Mouse (Mus musculus) ES-E14 (cell line): ENCODE results near the gene Pappa. TPM values are rescaled to one million over a fixed set of nuclear protein-coding genes. Genes with fewer than 3 reads are reported as not detected.

Experiments used
- DNase-seq: peaks from one replicate; pipeline ENCODE4 v3.0.0-alpha.2; 2013; ENCODE audit warnings: low read depth, low spot score
- H3K27ac ChIP-seq: 2 replicates; pipeline ENCODE4 v1.5.1; 2012; ENCODE audit warnings: low read depth, mild to moderate bottlenecking, low read length, moderate library complexity, mixed read lengths; ENCODE audit not compliant: poor library complexity, insufficient read depth, severe bottlenecking
- H3K36me3 ChIP-seq: 2 replicates; pipeline ENCODE4 v1.6.1; 2012; ENCODE audit warnings: mild to moderate bottlenecking, low read length, moderate library complexity, mixed read lengths; ENCODE audit not compliant: control insufficient read depth, poor library complexity, insufficient read depth, severe bottlenecking
- H3K4me1 ChIP-seq, 2 experiments: fragments of 150-350 bp in 1 of 2; sonication (generic) in 1 of 2; 2 replicates each; pipeline ENCODE4 v1.6.1; 2012; ENCODE audit warnings: low read length in 2 of 2, mild to moderate bottlenecking in 1 of 2, mixed read lengths in 1 of 2; ENCODE audit not compliant: control insufficient read depth in 2 of 2, insufficient read depth in 2 of 2, poor library complexity in 1 of 2
- H3K4me3 ChIP-seq, 2 experiments: fragments of 150-350 bp in 1 of 2; sonication (generic) in 1 of 2; 2 replicates each; pipeline ENCODE4 v1.5.1; 2012; ENCODE audit warnings: low read length in 2 of 2, low read depth in 1 of 2, mild to moderate bottlenecking in 1 of 2, mixed read lengths in 1 of 2; ENCODE audit not compliant: insufficient read depth in 1 of 2, poor library complexity in 1 of 2, severe bottlenecking in 1 of 2
- H3K9ac ChIP-seq: 2 replicates; pipeline ENCODE4 v1.6.1; 2012; ENCODE audit warnings: low read depth, mild to moderate bottlenecking, low read length, mixed read lengths; ENCODE audit not compliant: poor library complexity, insufficient read depth, severe bottlenecking
- H3K9me3 ChIP-seq: fragments of 150-350 bp; sonication (generic); 2 replicates; pipeline ENCODE4 v1.6.1; 2012; ENCODE audit warnings: low read depth, mild to moderate bottlenecking, low read length; ENCODE audit not compliant: control insufficient read depth, insufficient read depth
- CHD2 ChIP-seq: IDR thresholded peaks from 2 replicates; pipeline ENCODE4 v1.6.1; 2014; ENCODE audit warnings: mild to moderate bottlenecking, low read depth, low read length, inconsistent platforms
- HCFC1 ChIP-seq: IDR thresholded peaks from 2 replicates; pipeline ENCODE4 v1.6.1; 2012; ENCODE audit warnings: low read length, inconsistent platforms, borderline replicate concordance; ENCODE audit not compliant: insufficient read depth
- MAFK ChIP-seq: IDR thresholded peaks from 2 replicates; pipeline ENCODE4 v1.6.1; 2014; ENCODE audit warnings: mild to moderate bottlenecking, low read depth, low read length, inconsistent platforms; ENCODE audit not compliant: insufficient read depth
- ZC3H11A ChIP-seq: IDR thresholded peaks from 2 replicates; pipeline ENCODE4 v1.6.1; 2012; ENCODE audit warnings: low read depth, mild to moderate bottlenecking, inconsistent platforms, low read length, borderline replicate concordance
- ZNF384 ChIP-seq: IDR thresholded peaks from 2 replicates; pipeline ENCODE4 v1.6.1; 2012; ENCODE audit warnings: low read depth, low read length, inconsistent platforms
- in situ Hi-C, 2 experiments: fragments of 600-800 bp; cut with MboI; formaldehyde crosslinking; loops; one replicate each; pipeline ENCODE4 v1.15.1; 2025; ENCODE audit warnings: low sequenced_read_pairs in 2 of 2, inconsistent platforms in 1 of 2; ENCODE audit not compliant: unreplicated experiment in 2 of 2
- total RNA-seq: library from RNA; depleted of rRNA; stranded (reverse); fragments of 300-350 nt; gene quantifications from 2 replicates; pipeline ENCODE4 v1.2.3, GENCODE M21; 2012

The Pappa gene
- total RNA-seq, 1 experiment: 0.98 TPM

GRCm38 (mm10) chr4:65134358-65134757 is 10.4 kb downstream of the Pappa start:
- in situ Hi-C loops: no loop called here
- no peaks in the 10 kb centered on the region for H3K9me3 ChIP-seq
- TF ChIP-seq MAFK: no peak
- no peak for TF ChIP-seq CHD2
- no peak for TF ChIP-seq ZC3H11A
- TF ChIP-seq HCFC1: no peak
- no peak for TF ChIP-seq ZNF384

DNA sequence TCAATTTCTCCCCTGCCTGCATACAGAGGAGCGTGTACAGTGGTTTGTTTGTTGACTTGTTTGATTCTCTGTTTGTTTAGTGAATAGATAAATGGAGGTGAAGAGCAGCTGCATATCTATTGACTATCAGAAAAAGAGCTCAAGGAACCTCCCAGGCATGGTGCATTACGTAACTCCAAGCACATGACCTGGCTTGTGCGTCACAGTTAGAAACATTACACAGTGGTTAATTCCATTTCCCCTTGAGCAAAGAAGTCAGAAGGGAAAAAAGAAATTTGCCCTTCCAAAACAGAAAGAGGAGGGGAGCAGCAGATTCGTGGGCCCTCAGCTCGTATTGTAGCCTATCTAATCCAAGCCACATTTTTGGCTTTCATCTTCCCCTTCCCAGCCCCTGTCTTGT is 11.1 kb downstream of the Pappa start:
- no peak for DNase-seq
- TF ChIP-seq ZC3H11A: no peak
- no peak for TF ChIP-seq CHD2
- no peak for TF ChIP-seq MAFK
- TF ChIP-seq ZNF384: no peak
- TF ChIP-seq HCFC1: no peak
- H3K9ac ChIP-seq: no peak overlapping the region
- no peak overlapping the region for H3K4me3 ChIP-seq
- H3K27ac ChIP-seq: no peak overlapping the region
- in situ Hi-C loops: no loop called here
- H3K36me3 ChIP-seq: no peaks in the 10 kb centered on the region
- no peaks in the 10 kb centered on the region for H3K9me3 ChIP-seq
- no peaks in the 10 kb centered on the region for H3K4me1 ChIP-seq

More at GRCm38 (mm10) chr4:65134358-65134757, 10.4 kb downstream of the Pappa start:
- H3K4me1 ChIP-seq: no peaks in the 10 kb centered on the region
- no peak overlapping the region for H3K27ac ChIP-seq
- no peak for DNase-seq
- H3K4me3 ChIP-seq: no peak overlapping the region
- H3K9ac ChIP-seq: no peak overlapping the region
- H3K36me3 ChIP-seq: no peaks in the 10 kb centered on the region

DNA sequence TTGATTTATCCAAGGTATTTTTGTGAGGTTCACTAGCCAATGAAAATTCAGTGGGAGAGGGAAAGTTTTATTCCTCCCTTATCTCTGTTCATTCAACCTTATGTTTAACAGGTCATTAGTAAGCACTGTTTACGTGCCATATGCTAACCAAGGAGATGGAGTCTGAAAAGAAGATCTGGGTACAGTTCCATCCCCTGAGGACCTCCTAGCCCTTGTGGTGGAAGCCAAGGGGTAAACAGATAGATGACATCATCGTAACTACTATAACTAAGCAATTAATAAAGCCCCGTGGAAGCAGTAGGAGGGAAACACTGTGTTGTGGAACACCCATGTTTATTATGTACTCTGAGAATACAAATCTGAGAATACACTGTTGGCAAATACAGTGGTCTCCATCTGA is 12.6 kb downstream of the Pappa start:
- Histone ChIP-seq H3K9ac (no peak overlapping the region), H3K9me3 (no peaks in the 10 kb centered on the region), H3K4me3 (no peak overlapping the region), H3K4me1 (no peaks in the 10 kb centered on the region), H3K27ac (no peak overlapping the region), H3K36me3 (no peaks in the 10 kb centered on the region)
- in situ Hi-C loops: no loop called here
- TF ChIP-seq ZC3H11A (no peak), CHD2 (no peak), MAFK (no peak), HCFC1 (no peak), ZNF384 (no peak)
- DNase-seq: no peak

DNA sequence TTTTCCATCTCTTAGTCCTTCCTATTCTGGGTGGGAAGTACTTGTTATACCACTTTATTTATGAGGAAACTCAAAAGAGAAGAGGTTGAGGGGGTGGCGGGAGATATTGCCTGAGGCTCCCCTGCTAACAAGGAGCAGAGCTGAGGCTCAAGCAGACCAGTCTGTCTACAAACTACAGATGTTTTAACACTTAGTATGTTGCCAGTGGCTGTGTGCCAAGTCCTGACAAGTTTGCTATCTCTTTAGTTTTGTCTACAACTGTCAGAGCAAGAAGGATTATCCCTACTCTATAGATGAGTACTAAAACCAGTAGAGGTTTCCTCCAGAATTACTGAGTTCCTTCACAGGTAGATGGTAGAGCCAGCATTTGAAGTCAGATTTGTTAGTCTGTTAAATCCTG is 23.0 kb downstream of the Pappa start:
- H3K36me3 ChIP-seq: no peaks in the 10 kb centered on the region
- TF ChIP-seq CHD2: no peak
- TF ChIP-seq MAFK: no peak
- TF ChIP-seq HCFC1: no peak
- no peak for TF ChIP-seq ZC3H11A
- no peak for TF ChIP-seq ZNF384
- in situ Hi-C loops: no loop called here

GRCm38 (mm10) chr4:65153601-65154000 is 29.6 kb downstream of the Pappa start:
- H3K4me3 ChIP-seq: no peak overlapping the region
- TF ChIP-seq MAFK (no peak), HCFC1 (no peak), ZC3H11A (no peak), CHD2 (no peak), ZNF384 (no peak)
- H3K9ac ChIP-seq: no peak overlapping the region
- no peaks in the 10 kb centered on the region for H3K36me3 ChIP-seq
- H3K9me3 ChIP-seq: no peaks in the 10 kb centered on the region
- in situ Hi-C loops: no loop called here
- DNase-seq: no peak
- no peaks in the 10 kb centered on the region for H3K4me1 ChIP-seq
- no peak overlapping the region for H3K27ac ChIP-seq

More for the DNA sequence above, 23.0 kb downstream of the Pappa start:
- Histone ChIP-seq H3K9me3 (no peaks in the 10 kb centered on the region), H3K9ac (no peak overlapping the region), H3K4me1 (no peaks in the 10 kb centered on the region), H3K4me3 (no peak overlapping the region), H3K27ac (no peak overlapping the region)
- DNase-seq: no peak
